ENCODE assay signal across 15 mouse cellular contexts in genomic region chr6:21321407-21321806, GRCm38 (mm10).
"Had no signal": no experiment of that assay in that cellular context is flagged by ENCODE, and none has a peak within 500 bp of the region (broad histone marks: within the 10 kb centered on the region; RNA-seq: fewer than 3 reads in every experiment).

No protein-coding gene starts in this region.

- H3K4me3 ChIP-seq: limb, embryonic 12.5 days; limb, embryonic 15.5 days; midbrain, embryonic 12.5 days; midbrain, embryonic 15.5 days; neural tube, embryonic 13.5 days had no signal

- H3K36me3 ChIP-seq: limb, embryonic 12.5 days; limb, embryonic 15.5 days; midbrain, embryonic 12.5 days; midbrain, embryonic 15.5 days; neural tube, embryonic 13.5 days had no signal

- ATAC-seq: liver, postnatal 0 days; lung, postnatal 0 days; midbrain, embryonic 15.5 days had no signal

- H3K9me3 ChIP-seq: limb, embryonic 12.5 days; limb, embryonic 15.5 days; midbrain, embryonic 12.5 days; midbrain, embryonic 15.5 days; neural tube, embryonic 13.5 days had no signal

- H3K27ac ChIP-seq: kidney, postnatal 0 days; limb, embryonic 12.5 days; limb, embryonic 15.5 days; liver, embryonic 14.5 days; macrophage; midbrain, embryonic 12.5 days; midbrain, embryonic 15.5 days; neural tube, embryonic 13.5 days had no signal

- H3K27me3 ChIP-seq: limb, embryonic 12.5 days; limb, embryonic 15.5 days; midbrain, embryonic 12.5 days; midbrain, embryonic 15.5 days; neural tube, embryonic 13.5 days had no signal

- DNase-seq: kidney, postnatal 25 days; left cerebral cortex, postnatal 4 days; liver, postnatal 0 days; lung, embryonic 14.5 days; thymus, adult 18-20 months; thymus, postnatal 36 days had no signal

- H3K4me1 ChIP-seq: limb, embryonic 12.5 days; limb, embryonic 15.5 days; midbrain, embryonic 15.5 days had no signal
